Mouse (Mus musculus) heart, postnatal 0 days (tissue): ENCODE measurements around the gene Ptms.

ENCODE experiments used
- CTCF ChIP-seq: IDR thresholded peaks from 2 replicates; pipeline ENCODE4 v1.5.1; 2016; ENCODE audit warnings: antibody characterized with exemption, control low read depth, low read depth
- EP300 ChIP-seq: IDR thresholded peaks from 2 replicates; pipeline ENCODE4 v1.6.1; 2016; ENCODE audit warnings: antibody characterized with exemption, low read depth

DNA sequence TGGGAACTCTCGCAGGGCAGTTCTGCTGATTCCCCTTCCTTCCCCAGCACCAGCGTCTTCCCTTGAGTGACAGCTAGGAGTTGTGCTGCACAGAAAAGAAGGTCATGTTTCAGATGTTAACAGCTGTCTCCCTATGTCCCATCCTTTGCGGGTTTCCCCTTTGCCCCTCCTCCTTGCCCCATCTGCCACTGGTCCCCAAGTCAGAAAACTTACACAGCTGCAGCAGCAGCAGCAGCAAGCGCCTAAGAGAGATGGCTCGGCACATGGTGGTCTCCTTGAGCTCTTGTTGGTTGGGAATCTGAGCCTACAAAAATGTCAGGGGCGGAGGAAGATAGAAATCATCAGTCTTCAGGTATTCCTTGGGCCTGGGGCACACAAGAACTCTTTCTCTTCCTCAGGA is 40.5 kb downstream of the Ptms start:
- TF ChIP-seq EP300 (no peak), CTCF (no peak)
